Mouse (Mus musculus): ENCODE measurements around the gene Akirin2. TPM values are rescaled to one million over a fixed set of nuclear protein-coding genes. Genes with fewer than 3 reads are reported as not detected.

Gene Akirin2
- 55.9 and 56.0 TPM in 2 replicates for polyA plus RNA-seq (2012)

GRCm38 (mm10) chr4:34550748-34551097 is at the start of gene Akirin2:
TSS of gene Akirin2 (plus strand) at chr4:34550937.

GRCm38 (mm10) chr4:34614630-34615094 is 63.9 kb downstream of the Akirin2 start, which contains the start of the genes Orc3 and Rars2:
TSS of gene Orc3 (minus strand) at chr4:34614944.
TSS of gene Rars2 (plus strand) at chr4:34614957.

Other genes starting within 250 kb of the Akirin2 start
- 4.7 TPM in 2 replicates for gene Orc3, start 64.0 kb downstream of the Akirin2 start, polyA plus RNA-seq (2012)
- 2.7 and 6.2 TPM in 2 replicates for gene Rars2, start 64.0 kb downstream of the Akirin2 start, polyA plus RNA-seq (2012)
- gene Slc35a1, start 136.5 kb downstream of the Akirin2 start, polyA plus RNA-seq (2012), result 1.2 and 1.5 TPM in 2 replicates
- not detected in 2 replicates for gene Cfap206, start 179.3 kb downstream of the Akirin2 start, polyA plus RNA-seq (2012)
- not detected in 2 replicates for gene Gm136, start 205.3 kb downstream of the Akirin2 start, polyA plus RNA-seq (2012)
- gene Smim8, start 227.5 kb downstream of the Akirin2 start, polyA plus RNA-seq (2012), result 7.5 and 8.0 TPM in 2 replicates